Mouse (Mus musculus): ENCODE data around the gene Klhdc10. TPM values are rescaled to one million over a fixed set of nuclear protein-coding genes. Genes with fewer than 3 reads are reported as not detected.

Gene Klhdc10
- polyA plus RNA-seq, 1 experiment from 2014 or later: 16.8 TPM

GRCm38 (mm10) chr6:30391996-30392395, 9.7 kb upstream of the Klhdc10 start:
- no peak overlapping the region for H3K27ac ChIP-seq (ENCODE audit: low read length)
- H3K9ac ChIP-seq (ENCODE audit: low read length): no peak overlapping the region
- no peak for ATAC-seq (replicated peaks; ENCODE audit: extremely low read depth, insufficient read depth, low FRiP score)
- 82% methylated on average over 7 of the region's 7 CpGs for WGBS
- H3K4me1 ChIP-seq (ENCODE audit: control insufficient read depth, insufficient read depth, low read length): no peaks in the 10 kb centered on the region
- no peaks in the 10 kb centered on the region for H3K27me3 ChIP-seq (ENCODE audit: control insufficient read depth, insufficient read depth, low read length)
- no peaks in the 10 kb centered on the region for H3K9me3 ChIP-seq (replicated peaks; ENCODE audit: control insufficient read depth, low read length)
- no peak overlapping the region for H3K4me3 ChIP-seq (ENCODE audit: low read length)
- H3K4me2 ChIP-seq (ENCODE audit: low read depth, low read length): no peak overlapping the region
- no peaks in the 10 kb centered on the region for H3K36me3 ChIP-seq (ENCODE audit: control insufficient read depth, insufficient read depth)

DNA sequence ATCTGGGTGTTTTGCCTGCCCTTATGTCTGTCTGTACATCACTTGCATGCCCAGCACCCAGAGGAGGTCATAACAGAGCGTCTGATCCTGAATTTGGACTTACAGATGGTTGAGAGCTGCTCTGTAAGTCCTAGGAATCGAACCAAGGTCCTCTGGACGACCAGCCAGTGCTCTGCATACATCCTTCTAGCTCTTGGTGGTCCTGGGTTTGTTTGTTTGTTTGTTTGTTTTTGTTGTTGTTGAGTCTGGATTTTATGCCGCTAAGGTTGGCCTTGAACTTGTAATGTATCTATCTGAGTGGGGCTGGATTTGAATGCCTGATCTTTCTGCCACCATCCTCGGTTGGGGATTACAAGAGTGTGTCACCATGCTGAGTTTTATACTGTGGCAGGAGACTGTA, 1.5 kb upstream of the Klhdc10 start:
- Histone ChIP-seq H3K9ac (ENCODE audit: low read length) (no peak overlapping the region), H3K4me2 (ENCODE audit: low read depth, low read length) (no peak overlapping the region), H3K9me3 (replicated peaks; ENCODE audit: control insufficient read depth, low read length) (no peaks in the 10 kb centered on the region), H3K4me3 (ENCODE audit: low read length) (no peak overlapping the region), H3K27ac (ENCODE audit: low read length) (no peak overlapping the region), H3K4me1 (ENCODE audit: control insufficient read depth, insufficient read depth, low read length) (peaks cover 12% of the 10 kb centered on the region), H3K27me3 (ENCODE audit: control insufficient read depth, insufficient read depth, low read length) (no peaks in the 10 kb centered on the region), H3K36me3 (ENCODE audit: control insufficient read depth, insufficient read depth) (no peaks in the 10 kb centered on the region)
- ATAC-seq (replicated peaks; ENCODE audit: extremely low read depth, insufficient read depth, low FRiP score): no peak
- WGBS: 75% methylated on average over 5 of the region's 5 CpGs

DNA sequence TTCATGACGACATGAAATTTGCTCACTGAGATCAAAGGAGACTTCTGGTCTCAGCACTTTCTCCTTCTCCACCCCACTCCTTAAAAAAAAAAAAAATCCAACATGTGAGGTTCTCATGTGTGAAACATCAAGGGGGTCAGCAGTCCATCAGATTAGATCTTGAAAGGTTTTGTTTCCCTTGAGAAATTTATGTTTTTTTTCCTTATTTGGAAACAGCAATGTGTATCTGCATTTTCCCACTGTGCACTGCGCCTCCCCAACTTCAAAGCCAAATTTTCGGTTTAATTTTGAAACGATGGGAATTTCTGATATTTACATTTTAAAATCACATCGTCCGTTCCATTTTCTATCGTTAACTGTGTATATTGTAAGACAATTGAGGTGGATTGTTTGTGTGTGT, 952 bp upstream of the Klhdc10 start:
- Histone ChIP-seq H3K4me1 (ENCODE audit: control insufficient read depth, insufficient read depth, low read length) (peaks cover 12% of the 10 kb centered on the region), H3K27me3 (ENCODE audit: control insufficient read depth, insufficient read depth, low read length) (no peaks in the 10 kb centered on the region), H3K4me3 (ENCODE audit: low read length) (peak overlapping the region; percentile 95), H3K27ac (ENCODE audit: low read length) (peak overlapping the region; percentile 95; the same call in 1 of the 2 replicates), H3K4me2 (ENCODE audit: low read depth, low read length) (peak overlapping the region; percentile 65), H3K36me3 (ENCODE audit: control insufficient read depth, insufficient read depth) (no peaks in the 10 kb centered on the region), H3K9me3 (replicated peaks; ENCODE audit: control insufficient read depth, low read length) (no peaks in the 10 kb centered on the region), H3K9ac (ENCODE audit: low read length) (peak overlapping the region; percentile 77)
- 8% methylated on average over 7 of the region's 7 CpGs for WGBS
- no peak for ATAC-seq (replicated peaks; ENCODE audit: extremely low read depth, insufficient read depth, low FRiP score)

- Histone ChIP-seq H3K9ac (ENCODE audit: low read length) (peak overlapping the region; percentile 92), H3K9me3 (replicated peaks; ENCODE audit: control insufficient read depth, low read length) (no peaks in the 10 kb centered on the region), H3K4me3 (ENCODE audit: low read length) (peak overlapping the region; percentile 95), H3K4me1 (ENCODE audit: control insufficient read depth, insufficient read depth, low read length) (peaks cover 12% of the 10 kb centered on the region), H3K27me3 (ENCODE audit: control insufficient read depth, insufficient read depth, low read length) (no peaks in the 10 kb centered on the region), H3K4me2 (ENCODE audit: low read depth, low read length) (peak overlapping the region; percentile 73), H3K36me3 (ENCODE audit: control insufficient read depth, insufficient read depth) (0 out of 2 replicates have a peak, but pooled peaks cover under 1% of the 10 kb centered on the region), H3K27ac (ENCODE audit: low read length) (peak overlapping the region; percentile 91)
- peak; percentile 16; the same call in 1 of the 2 replicates for ATAC-seq (replicated peaks; ENCODE audit: extremely low read depth, insufficient read depth, low FRiP score)
- WGBS: under 1% methylated on average over 29 of the region's 29 CpGs
Measured at GRCm38 (mm10) chr6:30402091-30402491, 423 bp downstream of the Klhdc10 start.

- Histone ChIP-seq H3K4me1 (ENCODE audit: control insufficient read depth, insufficient read depth, low read length) (peaks cover 12% of the 10 kb centered on the region), H3K36me3 (ENCODE audit: control insufficient read depth, insufficient read depth) (0 out of 2 replicates have a peak, but pooled peaks cover 4% of the 10 kb centered on the region), H3K4me2 (ENCODE audit: low read depth, low read length) (peak overlapping the region; percentile 54), H3K9me3 (replicated peaks; ENCODE audit: control insufficient read depth, low read length) (no peaks in the 10 kb centered on the region), H3K4me3 (ENCODE audit: low read length) (peak overlapping the region; percentile 24), H3K27me3 (ENCODE audit: control insufficient read depth, insufficient read depth, low read length) (no peaks in the 10 kb centered on the region), H3K27ac (ENCODE audit: low read length) (0 out of 2 replicates have a peak overlapping the region, but pooled peaks have one; percentile 26), H3K9ac (ENCODE audit: low read length) (peak overlapping the region; percentile 9)
- ATAC-seq (replicated peaks; ENCODE audit: extremely low read depth, insufficient read depth, low FRiP score): no peak
- 21% methylated on average over 4 of the region's 4 CpGs for WGBS
Measured at GRCm38 (mm10) chr6:30403465-30403864, 1.8 kb downstream of the Klhdc10 start.

DNA sequence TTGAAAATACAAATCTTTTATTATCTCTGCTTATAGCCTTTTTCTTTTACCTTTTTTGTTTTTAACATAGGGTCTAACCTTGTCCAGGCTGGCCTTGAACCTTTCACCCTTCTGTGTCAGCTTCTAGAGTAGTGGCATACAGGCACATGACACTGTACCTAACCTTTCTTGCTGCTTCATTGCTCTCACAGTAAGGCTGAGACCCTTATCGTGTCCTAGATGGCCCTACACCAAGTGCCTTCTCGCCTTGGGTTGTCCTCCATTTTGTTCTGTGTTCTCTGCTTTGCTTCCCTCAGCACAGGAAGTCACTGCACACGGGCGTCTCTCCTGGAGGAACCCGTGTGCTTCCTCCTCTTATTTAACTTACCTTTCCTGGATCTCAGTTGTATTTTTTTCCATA, 3.0 kb downstream of the Klhdc10 start:
- 70% methylated on average over 5 of the region's 5 CpGs for WGBS
- Histone ChIP-seq H3K9me3 (replicated peaks; ENCODE audit: control insufficient read depth, low read length) (no peaks in the 10 kb centered on the region), H3K4me3 (ENCODE audit: low read length) (no peak overlapping the region), H3K4me1 (ENCODE audit: control insufficient read depth, insufficient read depth, low read length) (peaks cover 12% of the 10 kb centered on the region), H3K36me3 (ENCODE audit: control insufficient read depth, insufficient read depth) (0 out of 2 replicates have a peak, but pooled peaks cover 4% of the 10 kb centered on the region), H3K4me2 (ENCODE audit: low read depth, low read length) (no peak overlapping the region), H3K27me3 (ENCODE audit: control insufficient read depth, insufficient read depth, low read length) (no peaks in the 10 kb centered on the region), H3K27ac (ENCODE audit: low read length) (no peak overlapping the region; the same call in 1 of the 2 replicates), H3K9ac (ENCODE audit: low read length) (no peak overlapping the region)
- no peak for ATAC-seq (replicated peaks; ENCODE audit: extremely low read depth, insufficient read depth, low FRiP score)

GRCm38 (mm10) chr6:30408276-30408675, 6.6 kb downstream of the Klhdc10 start:
- Histone ChIP-seq H3K4me3 (ENCODE audit: low read length) (no peak overlapping the region), H3K4me2 (ENCODE audit: low read depth, low read length) (no peak overlapping the region), H3K36me3 (ENCODE audit: control insufficient read depth, insufficient read depth) (0 out of 2 replicates have a peak, but pooled peaks cover 4% of the 10 kb centered on the region), H3K27ac (ENCODE audit: low read length) (no peak overlapping the region), H3K9ac (ENCODE audit: low read length) (no peak overlapping the region), H3K27me3 (ENCODE audit: control insufficient read depth, insufficient read depth, low read length) (no peaks in the 10 kb centered on the region), H3K4me1 (ENCODE audit: control insufficient read depth, insufficient read depth, low read length) (peaks cover 9% of the 10 kb centered on the region), H3K9me3 (replicated peaks; ENCODE audit: control insufficient read depth, low read length) (no peaks in the 10 kb centered on the region)
- no peak for ATAC-seq (replicated peaks; ENCODE audit: extremely low read depth, insufficient read depth, low FRiP score)
- 90% methylated on average over 4 of the region's 4 CpGs for WGBS

- Histone ChIP-seq H3K4me1 (ENCODE audit: control insufficient read depth, insufficient read depth, low read length) (peaks cover 3% of the 10 kb centered on the region; the same call in 1 of the 2 replicates), H3K9me3 (replicated peaks; ENCODE audit: control insufficient read depth, low read length) (no peaks in the 10 kb centered on the region), H3K27me3 (ENCODE audit: control insufficient read depth, insufficient read depth, low read length) (no peaks in the 10 kb centered on the region), H3K4me2 (ENCODE audit: low read depth, low read length) (no peak overlapping the region), H3K9ac (ENCODE audit: low read length) (no peak overlapping the region), H3K27ac (ENCODE audit: low read length) (no peak overlapping the region), H3K36me3 (ENCODE audit: control insufficient read depth, insufficient read depth) (0 out of 2 replicates have a peak, but pooled peaks cover 4% of the 10 kb centered on the region), H3K4me3 (ENCODE audit: low read length) (no peak overlapping the region)
- ATAC-seq (replicated peaks; ENCODE audit: extremely low read depth, insufficient read depth, low FRiP score): no peak
- WGBS: 89% methylated on average over 7 of the region's 7 CpGs
Measured at GRCm38 (mm10) chr6:30409399-30410093, 7.9 kb downstream of the Klhdc10 start.

- no peaks in the 10 kb centered on the region for H3K9me3 ChIP-seq (replicated peaks; ENCODE audit: control insufficient read depth, low read length)
- 0 out of 2 replicates have a peak, but pooled peaks cover 4% of the 10 kb centered on the region for H3K36me3 ChIP-seq (ENCODE audit: control insufficient read depth, insufficient read depth)
- WGBS: 72% methylated on average over 4 of the region's 4 CpGs
- no peak for ATAC-seq (replicated peaks; ENCODE audit: extremely low read depth, insufficient read depth, low FRiP score)
- H3K27ac ChIP-seq (ENCODE audit: low read length): no peak overlapping the region
- H3K4me1 ChIP-seq (ENCODE audit: control insufficient read depth, insufficient read depth, low read length): no peaks in the 10 kb centered on the region
- no peak overlapping the region for H3K4me2 ChIP-seq (ENCODE audit: low read depth, low read length)
- no peaks in the 10 kb centered on the region for H3K27me3 ChIP-seq (ENCODE audit: control insufficient read depth, insufficient read depth, low read length)
- no peak overlapping the region for H3K4me3 ChIP-seq (ENCODE audit: low read length)
- no peak overlapping the region for H3K9ac ChIP-seq (ENCODE audit: low read length)
Measured at GRCm38 (mm10) chr6:30411311-30411710, 9.6 kb downstream of the Klhdc10 start.

Data from heart, embryonic 16.5 days (tissue).